Mouse (Mus musculus) brown adipose tissue, adult 24 weeks (tissue): ENCODE data around the gene Brms1. TPM values are rescaled to one million over a fixed set of nuclear protein-coding genes. Genes with fewer than 3 reads are reported as not detected.

ENCODE experiments used
- H3K27ac ChIP-seq: fragments of 200-500 bp; replicated peaks from 2 replicates; pipeline ENCODE4 v1.5.1; 2012; ENCODE audit warnings: low read depth, mild to moderate bottlenecking, low read length
- H3K4me1 ChIP-seq: fragments of 200-500 bp; 2 replicates; pipeline ENCODE4 v1.6.1; 2012; ENCODE audit warnings: low read length, mixed read lengths; ENCODE audit not compliant: control insufficient read depth, insufficient read depth, insufficient read length
- H3K4me3 ChIP-seq: fragments of 200-500 bp; 2 replicates; pipeline ENCODE4 v1.5.1; 2012; ENCODE audit warnings: low read depth, mild to moderate bottlenecking, low read length, moderate library complexity; ENCODE audit not compliant: insufficient read depth
- polyA plus RNA-seq: library from polyadenylated mRNA; stranded (reverse); fragments of >200 nt; gene quantifications from 2 replicates; pipeline ENCODE4 v1.2.4, GENCODE M21; 2012; ENCODE audit not compliant: missing spikeins, insufficient read depth, insufficient read length

The Brms1 gene
- polyA plus RNA-seq, 1 experiment, result 9.8 TPM

GRCm38 (mm10) chr19:5023621-5024479, 17.3 kb upstream of the Brms1 start, which contains the start of gene Slc29a2:
Gene Slc29a2, plus strand, starts transcription at chr19:5023860.
- peaks cover 4% of the 10 kb centered on the region; the same call in 1 of the 2 replicates for H3K4me1 ChIP-seq
- H3K27ac ChIP-seq, result peak within 1 kb of the TSS; percentile 71
- peak within 1 kb of the TSS; percentile 83 for H3K4me3 ChIP-seq

DNA sequence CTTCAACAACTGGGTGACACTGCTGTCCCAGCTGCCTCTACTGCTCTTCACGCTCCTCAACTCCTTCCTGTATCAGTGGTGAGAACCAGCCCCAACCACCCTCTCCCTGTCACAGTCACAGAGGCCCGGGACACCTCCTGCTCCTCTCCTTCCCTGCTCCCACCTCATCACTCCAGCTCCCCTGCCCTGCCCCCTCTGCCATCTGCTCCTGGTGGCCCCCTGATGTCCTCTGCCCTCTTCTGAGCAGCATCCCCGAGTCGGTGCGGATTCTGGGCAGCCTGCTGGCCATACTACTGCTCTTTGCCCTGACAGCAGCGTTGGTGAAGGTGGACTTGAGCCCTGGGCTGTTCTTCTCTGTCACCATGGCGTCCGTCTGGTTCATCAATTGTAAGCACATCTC, 15.0 kb upstream of the Brms1 start:
- H3K4me1 ChIP-seq, result peaks cover 4% of the 10 kb centered on the region; the same call in 1 of the 2 replicates
- H3K27ac ChIP-seq, result no peak overlapping the region
- no peak overlapping the region for H3K4me3 ChIP-seq

GRCm38 (mm10) chr19:5032686-5033085, 8.5 kb upstream of the Brms1 start:
- no peak overlapping the region for H3K27ac ChIP-seq
- H3K4me3 ChIP-seq, result no peak overlapping the region
- H3K4me1 ChIP-seq, result no peaks in the 10 kb centered on the region

- Histone ChIP-seq H3K4me1 (peaks cover 8% of the 10 kb centered on the region), H3K4me3 (no peak overlapping the region), H3K27ac (no peak overlapping the region)
Observed at GRCm38 (mm10) chr19:5036577-5036976, 4.6 kb upstream of the Brms1 start.

DNA sequence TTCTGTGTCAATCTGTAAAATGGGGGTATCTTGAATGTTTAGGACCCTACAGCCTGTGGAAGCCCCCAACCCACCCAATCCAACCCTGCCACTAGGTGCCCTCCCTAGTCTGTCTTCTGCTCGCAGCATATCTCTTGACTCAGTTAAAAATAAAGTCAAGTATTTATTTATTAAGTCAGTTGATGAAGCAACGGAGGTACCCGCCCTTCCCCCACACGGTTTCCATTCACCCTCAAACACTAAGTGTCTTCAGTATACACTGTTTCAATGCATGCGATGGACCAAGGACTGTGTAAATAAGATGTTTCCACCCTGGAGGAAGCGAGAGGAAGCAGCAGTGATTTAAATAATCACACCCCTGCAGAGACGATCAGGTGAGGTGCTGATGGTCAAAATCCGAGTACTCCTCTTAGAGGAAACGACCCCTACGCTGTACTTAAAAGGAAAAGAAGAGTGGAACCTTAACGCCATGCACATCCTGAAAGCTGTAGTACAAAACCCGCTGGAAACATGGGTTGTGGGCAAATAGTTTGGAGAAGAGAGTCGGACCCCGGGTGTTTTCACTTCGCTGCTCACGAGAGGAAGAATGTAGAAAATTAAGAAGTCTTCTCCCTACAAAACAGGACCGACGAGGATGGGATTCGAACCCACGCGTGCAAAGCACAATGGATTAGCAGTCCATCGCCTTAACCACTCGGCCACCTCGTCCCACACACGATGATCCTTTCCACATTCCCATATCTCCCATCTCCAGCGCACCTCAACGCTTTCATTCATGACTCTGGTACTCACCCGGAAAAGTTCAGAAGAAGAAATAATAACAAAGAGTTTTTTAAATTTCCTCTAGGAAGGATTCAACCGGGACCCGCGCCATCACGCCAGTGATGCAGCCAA, 3.2 kb upstream of the Brms1 start:
- peak overlapping the region; percentile 73 for H3K4me3 ChIP-seq
- H3K4me1 ChIP-seq, result peaks cover 8% of the 10 kb centered on the region
- H3K27ac ChIP-seq, result no peak overlapping the region

GRCm38 (mm10) chr19:5038709-5039156, 2.4 kb upstream of the Brms1 start, which contains the start of the genes B4gat1 and AC124502.3:
Gene B4gat1, plus strand, starts transcription at chr19:5038826.
Gene AC124502.3, plus strand, starts transcription at chr19:5038891.
- peak within 1 kb of the TSS; percentile 73 for H3K4me3 ChIP-seq
- peaks cover 8% of the 10 kb centered on the region for H3K4me1 ChIP-seq
- H3K27ac ChIP-seq, result no peak within 1 kb of the TSS

DNA sequence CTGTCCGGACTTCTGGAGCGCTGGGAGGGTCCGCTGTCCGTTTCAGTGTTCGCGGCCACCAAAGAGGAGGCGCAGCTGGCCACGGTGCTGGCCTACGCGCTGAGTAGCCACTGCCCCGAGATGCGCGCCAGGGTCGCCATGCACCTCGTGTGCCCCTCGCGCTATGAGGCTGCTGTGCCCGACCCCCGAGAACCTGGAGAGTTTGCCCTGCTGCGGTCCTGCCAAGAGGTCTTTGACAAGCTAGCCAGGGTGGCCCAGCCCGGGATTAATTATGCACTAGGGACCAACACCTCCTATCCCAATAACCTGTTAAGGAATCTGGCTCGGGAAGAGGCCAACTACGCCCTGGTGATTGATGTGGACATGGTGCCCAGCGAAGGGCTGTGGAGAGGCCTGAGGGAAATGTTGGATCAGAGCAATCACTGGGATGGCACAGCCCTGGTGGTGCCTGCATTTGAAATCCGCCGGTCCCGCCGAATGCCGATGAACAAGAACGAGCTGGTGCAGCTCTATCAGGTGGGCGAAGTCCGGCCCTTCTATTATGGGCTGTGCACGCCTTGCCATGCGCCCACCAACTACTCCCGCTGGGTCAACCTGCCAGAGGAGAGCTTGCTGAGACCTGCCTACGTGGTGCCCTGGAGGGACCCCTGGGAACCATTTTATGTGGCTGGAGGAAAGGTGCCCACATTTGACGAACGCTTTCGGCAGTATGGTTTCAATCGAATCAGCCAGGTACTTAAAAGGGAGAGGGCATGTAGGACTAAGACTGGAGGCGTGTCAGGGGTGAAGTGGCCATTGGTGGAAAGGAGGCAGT, 1.6 kb upstream of the Brms1 start:
- Histone ChIP-seq H3K4me1 (peaks cover 8% of the 10 kb centered on the region), H3K27ac (no peak overlapping the region), H3K4me3 (peak overlapping the region; percentile 73)

DNA sequence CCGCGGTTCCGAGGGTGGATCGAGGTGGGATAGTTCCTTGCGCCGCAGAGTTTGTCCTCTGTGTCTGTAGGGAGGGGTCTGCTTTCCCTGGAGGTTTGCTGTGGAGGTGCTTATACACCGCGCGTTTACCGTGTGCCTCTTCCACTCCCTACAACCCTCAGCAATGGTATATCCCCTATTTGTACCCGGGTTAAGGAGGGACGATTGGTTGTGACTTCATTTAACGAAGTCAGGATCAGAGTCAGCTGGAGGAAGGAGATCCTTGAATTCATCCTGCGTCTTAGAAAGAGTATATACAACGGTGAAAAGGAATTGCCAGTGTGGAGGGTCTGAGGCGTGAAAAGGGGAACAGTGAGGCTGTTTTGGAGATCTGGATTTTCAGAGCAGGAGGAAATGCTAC, 434 bp downstream of the Brms1 start:
- peaks cover 8% of the 10 kb centered on the region for H3K4me1 ChIP-seq
- peak overlapping the region; percentile 94 for H3K4me3 ChIP-seq
- H3K27ac ChIP-seq, result peak overlapping the region; percentile 62; the same call in 1 of the 2 replicates

DNA sequence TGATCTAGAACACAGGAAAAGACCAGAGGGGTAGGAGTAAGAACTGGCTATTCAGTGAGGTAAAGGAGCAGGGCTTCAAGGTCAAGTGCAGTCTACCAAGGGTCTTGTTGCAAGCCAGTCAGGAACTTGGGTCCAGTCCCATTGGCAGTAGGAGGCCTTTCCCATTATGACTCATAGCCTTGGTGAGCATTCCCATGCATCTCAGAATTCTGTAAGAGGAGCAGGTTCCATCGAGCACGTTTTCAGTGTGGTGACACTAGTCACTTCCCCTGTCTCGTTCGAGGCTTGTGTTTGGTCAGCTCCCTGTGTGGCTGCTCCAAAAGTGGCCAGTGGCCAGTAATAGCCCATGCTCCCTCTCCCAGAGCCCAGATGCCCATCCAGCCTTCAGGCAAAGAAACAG, 4.4 kb downstream of the Brms1 start:
- H3K27ac ChIP-seq, result no peak overlapping the region

DNA sequence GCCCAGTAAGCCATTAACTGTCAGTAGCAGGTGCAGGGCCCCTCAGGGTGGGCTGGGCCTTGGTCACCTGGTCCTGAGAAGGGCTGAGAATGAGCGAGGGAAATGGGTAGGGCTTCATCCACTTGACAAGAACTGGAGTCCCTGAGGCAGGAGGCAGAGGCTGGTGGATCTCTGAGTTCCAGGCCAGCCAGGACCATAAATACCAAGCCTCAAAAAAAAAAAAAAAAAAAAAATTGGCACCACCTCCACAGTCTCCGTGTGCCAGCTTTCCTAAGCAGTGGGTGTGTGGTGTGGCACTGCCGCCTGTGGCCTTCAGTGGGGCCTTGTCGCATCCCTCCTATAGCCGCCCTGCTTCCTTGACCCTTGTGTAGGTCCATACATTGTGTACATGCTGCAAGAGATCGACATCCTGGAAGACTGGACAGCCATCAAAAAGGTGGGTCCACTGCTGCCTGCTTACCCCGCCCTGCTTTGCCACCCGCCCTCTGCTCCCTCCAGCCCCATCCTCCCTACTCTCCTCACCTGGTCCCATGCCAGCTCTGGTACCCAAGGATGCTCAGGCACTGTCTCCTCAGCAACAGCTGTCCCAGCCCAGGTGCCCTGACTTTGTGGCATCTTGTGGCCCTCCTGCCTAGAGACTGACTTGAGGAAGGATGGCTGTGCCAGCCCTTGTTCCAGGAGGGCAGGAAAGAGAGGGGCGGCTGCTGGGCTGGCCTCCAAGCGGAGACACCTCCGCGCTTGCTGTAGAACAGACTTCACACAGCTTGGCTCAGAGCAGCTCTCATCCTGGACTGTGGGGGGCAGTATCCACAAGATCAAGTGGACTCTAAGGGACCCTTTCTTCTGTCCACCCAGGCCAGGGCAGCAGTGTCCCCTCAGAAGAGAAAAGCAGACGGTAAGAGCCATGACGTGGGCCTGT, 7.2 kb downstream of the Brms1 start:
- Histone ChIP-seq H3K4me1 (no peaks in the 10 kb centered on the region; the same call in 1 of the 2 replicates), H3K4me3 (no peak overlapping the region), H3K27ac (no peak overlapping the region)

More for the DNA sequence above, 4.4 kb downstream of the Brms1 start:
- no peak overlapping the region for H3K4me3 ChIP-seq
- no peaks in the 10 kb centered on the region; the same call in 1 of the 2 replicates for H3K4me1 ChIP-seq

DNA sequence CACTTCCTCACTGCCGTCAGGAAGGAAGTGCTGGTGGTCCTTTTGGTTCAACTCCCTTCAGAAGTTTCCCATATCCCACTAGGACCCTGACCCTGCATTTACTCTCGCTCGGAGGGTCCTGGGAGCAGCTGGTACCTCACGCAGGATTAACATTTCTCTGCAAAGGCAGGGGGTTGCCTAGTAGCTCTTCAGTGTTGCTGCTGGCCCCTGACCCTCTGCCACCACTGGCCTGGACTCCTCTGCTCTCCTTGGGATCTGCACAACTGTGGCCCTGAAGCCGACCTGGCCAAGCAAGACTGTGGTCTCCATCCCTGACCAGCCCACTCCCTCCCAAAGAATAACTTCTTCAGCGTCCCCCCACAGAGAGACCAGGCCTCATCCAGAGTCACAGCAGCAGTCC, 8.2 kb downstream of the Brms1 start:
- H3K4me1 ChIP-seq, result no peaks in the 10 kb centered on the region; the same call in 1 of the 2 replicates

DNA sequence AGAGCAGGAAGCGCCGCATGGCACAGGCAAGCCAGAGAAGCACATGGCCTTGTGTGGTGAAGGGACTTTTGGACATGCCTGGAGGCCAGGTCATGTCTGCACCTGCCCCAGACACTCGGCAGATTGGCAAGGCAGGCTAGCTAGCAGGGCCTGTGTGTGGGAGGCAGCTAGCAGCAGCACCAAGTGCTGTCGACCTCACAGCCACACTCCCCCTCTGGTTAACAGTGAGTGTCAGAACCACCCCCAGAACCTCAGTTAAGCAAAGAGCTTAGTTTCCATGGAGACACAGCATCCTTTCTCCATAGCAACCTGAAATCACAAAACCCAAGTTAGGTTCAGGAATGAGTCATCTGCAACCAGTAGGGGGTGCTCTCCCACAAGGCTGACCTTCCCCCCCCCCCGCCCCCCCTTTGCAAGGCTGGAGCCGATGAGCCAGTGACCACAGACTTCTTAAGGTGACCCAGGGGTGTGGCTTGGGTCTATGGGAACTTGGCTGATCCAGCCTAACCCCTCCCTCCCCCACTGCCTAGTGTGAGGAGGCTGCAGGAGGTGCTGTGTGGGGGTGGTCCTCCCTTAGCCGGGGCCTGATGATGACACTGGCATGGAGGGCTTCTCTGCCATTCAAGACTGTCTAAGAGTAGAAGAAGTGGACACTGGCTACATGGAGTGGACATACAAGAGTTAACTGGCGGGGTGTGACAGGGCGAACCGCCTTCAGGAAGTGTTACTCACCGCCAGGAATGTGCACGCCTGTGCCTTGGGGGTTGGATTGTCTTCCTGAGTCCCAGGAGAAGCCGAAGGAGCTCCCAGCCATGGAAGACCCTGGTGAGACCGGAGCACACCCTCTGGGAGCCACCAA, 9.1 kb downstream of the Brms1 start, which contains the start of gene Rin1:
Rin1 (plus strand) TSS at position 435 of the 859 bp plus-strand sequence.
- Histone ChIP-seq H3K4me1 (no peaks in the 10 kb centered on the region; the same call in 1 of the 2 replicates), H3K27ac (peak within 1 kb of the TSS; percentile 72; the same call in 1 of the 2 replicates), H3K4me3 (peak within 1 kb of the TSS; percentile 55)

More for the DNA sequence above, 8.2 kb downstream of the Brms1 start:
- Histone ChIP-seq H3K27ac (no peak overlapping the region), H3K4me3 (no peak overlapping the region)

DNA sequence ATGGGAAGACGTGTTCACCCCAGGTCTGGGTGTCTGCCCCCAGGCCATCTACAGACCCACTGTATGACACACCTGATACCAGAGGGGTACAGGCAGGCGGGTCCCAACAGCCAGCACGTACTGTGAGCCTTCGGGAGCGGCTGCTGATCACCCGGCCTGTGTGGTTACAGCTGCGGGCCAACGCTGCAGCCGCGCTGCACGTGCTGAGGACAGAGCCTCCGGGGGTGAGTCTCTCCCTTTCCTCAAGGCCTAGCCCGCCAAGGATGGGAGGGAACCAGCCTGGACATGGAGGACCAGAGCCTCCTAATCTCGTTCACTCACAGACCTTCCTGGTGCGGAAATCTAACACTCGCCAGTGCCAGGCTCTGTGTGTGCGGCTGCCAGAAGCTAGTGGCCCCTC, 9.9 kb downstream of the Brms1 start:
- H3K4me3 ChIP-seq, result peak overlapping the region; percentile 55
- H3K27ac ChIP-seq, result no peak overlapping the region
- H3K4me1 ChIP-seq, result no peaks in the 10 kb centered on the region; the same call in 1 of the 2 replicates
